Mouse (Mus musculus): ENCODE measurements around the gene Kctd20.
"Not testable (repeated sequence)": the region's sequence is repeated elsewhere in the genome, so short reads cannot be mapped to it uniquely, and the experiment has no call there.

GRCm38 (mm10) chr17:28993004-28993403 is 41.3 kb downstream of the Kctd20 start:
- not testable (repeated sequence) for TF ChIP-seq CTCF (IDR thresholded peaks at IDR 0.05; ENCODE audit: control insufficient read depth, insufficient read depth, insufficient read length); CEBPB (IDR thresholded peaks at IDR 0.05; ENCODE audit: low read depth); FOSL1 (IDR thresholded peaks at IDR 0.05; ENCODE audit: insufficient read depth, low read length, poor library complexity, severe bottlenecking); MAX (IDR thresholded peaks at IDR 0.05); USF1 (IDR thresholded peaks at IDR 0.05; ENCODE audit: low read depth); MYOD1 (IDR thresholded peaks at IDR 0.05; ENCODE audit: control insufficient read depth, insufficient read length, low read depth)

Measured in C2C12 (cell line).